Mouse (Mus musculus) ES-Bruce4 (cell line): ENCODE results near the gene Slc30a2.

Experiments used
- CTCF ChIP-seq: IDR thresholded peaks from one replicate; pipeline ENCODE4 v1.8.1; 2011; ENCODE audit warnings: low read depth, low read length
- EP300 ChIP-seq: IDR thresholded peaks from 2 replicates; pipeline ENCODE4 v1.6.1; 2011; ENCODE audit warnings: low read depth, low read length; ENCODE audit not compliant: insufficient read depth
- POLR2A ChIP-seq: IDR thresholded peaks from one replicate; pipeline ENCODE4 v1.8.1; 2011; ENCODE audit warnings: low read length; ENCODE audit not compliant: insufficient read depth

DNA sequence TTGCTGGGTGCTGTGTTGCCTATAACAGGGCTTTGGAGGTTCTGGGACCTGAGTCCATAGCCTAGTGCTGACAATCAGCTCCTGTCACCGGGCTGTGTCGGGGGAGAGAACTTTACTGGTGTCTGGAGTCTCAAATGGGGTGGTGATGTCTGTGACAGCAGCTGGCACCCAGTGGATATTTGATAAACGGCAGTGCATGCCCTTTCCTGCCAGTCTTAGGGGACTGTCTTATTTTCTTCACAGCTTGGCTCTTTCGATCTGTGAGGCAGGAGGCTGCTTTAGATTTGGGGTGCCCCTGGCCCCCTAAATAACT is 43.5 kb upstream of the Slc30a2 start:
- no peak for TF ChIP-seq POLR2A
- TF ChIP-seq EP300, result no peak
- TF ChIP-seq CTCF, result no peak
